Mouse (Mus musculus): Measurements from ENCODE around the gene Asb4.

- TF ChIP-seq POLR2A (IDR thresholded peaks at IDR 0.05; ENCODE audit: borderline replicate concordance, control insufficient read depth, low read depth, low read length) (no peak), CTCF (IDR thresholded peaks at IDR 0.05; ENCODE audit: control insufficient read depth, insufficient read depth, low read length) (no peak)
Measured at GRCm38 (mm10) chr6:5429562-5429961, 46.4 kb downstream of the Asb4 start.
